Mouse (Mus musculus): Measurements from ENCODE around the gene D630036H23Rik.
"Not testable (repeated sequence)": the region's sequence is repeated elsewhere in the genome, so short reads cannot be mapped to it uniquely, and the experiment has no call there.

Gene D630036H23Rik

DNA sequence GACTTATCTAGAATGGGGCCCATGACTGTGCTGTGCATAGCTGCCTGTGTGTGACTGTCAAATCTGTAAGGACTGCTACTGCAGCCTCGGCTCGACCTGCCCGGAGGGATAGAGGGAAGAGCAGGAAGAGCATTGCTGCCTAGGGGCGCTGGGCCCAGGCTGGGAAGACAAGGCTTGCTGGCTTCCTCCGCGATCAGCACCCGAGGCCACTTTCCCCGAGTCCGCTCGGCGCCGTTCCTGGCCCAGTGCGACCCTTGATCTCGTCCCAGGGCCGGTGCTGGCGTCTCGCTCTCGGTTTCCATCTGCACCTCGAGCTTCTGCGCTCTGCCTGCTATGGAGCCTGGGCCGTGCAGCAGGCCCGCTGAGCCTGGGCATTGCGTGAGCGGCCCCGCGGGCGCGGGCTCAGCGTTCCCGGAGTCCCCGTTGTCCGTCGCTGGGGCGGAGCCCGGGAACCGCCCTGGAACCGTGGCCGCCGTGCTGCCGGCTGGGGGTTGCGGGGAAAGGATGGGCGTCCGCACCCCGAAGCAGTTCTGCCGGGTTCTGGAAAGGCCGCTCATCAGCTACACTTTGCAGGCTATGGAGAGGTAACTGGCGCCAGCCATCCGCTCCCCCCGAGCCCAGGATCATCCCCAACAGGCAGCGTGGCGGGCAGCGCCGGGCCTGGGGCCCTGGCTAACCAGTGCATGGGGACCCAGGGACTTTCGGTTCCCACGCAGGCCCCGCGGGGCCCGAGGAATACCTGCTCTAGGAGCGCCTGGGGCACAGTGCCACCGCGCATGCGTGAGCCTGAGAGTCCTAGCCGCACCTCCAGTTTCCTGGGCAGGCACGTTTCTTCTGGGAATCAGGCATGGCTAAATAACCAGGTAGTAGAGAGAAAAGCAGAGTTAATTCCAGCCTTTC is at the start of gene D630036H23Rik, which contains the start of gene Ispd:
TSS of gene D630036H23Rik (minus strand) at position 741 of the 900 bp plus-strand sequence.
TSS of gene Ispd (plus strand) at position 10 of the 900 bp plus-strand sequence.
- in situ Hi-C loops (cut with MboI; ENCODE audit: low sequenced_read_pairs) = no loop called here

DNA sequence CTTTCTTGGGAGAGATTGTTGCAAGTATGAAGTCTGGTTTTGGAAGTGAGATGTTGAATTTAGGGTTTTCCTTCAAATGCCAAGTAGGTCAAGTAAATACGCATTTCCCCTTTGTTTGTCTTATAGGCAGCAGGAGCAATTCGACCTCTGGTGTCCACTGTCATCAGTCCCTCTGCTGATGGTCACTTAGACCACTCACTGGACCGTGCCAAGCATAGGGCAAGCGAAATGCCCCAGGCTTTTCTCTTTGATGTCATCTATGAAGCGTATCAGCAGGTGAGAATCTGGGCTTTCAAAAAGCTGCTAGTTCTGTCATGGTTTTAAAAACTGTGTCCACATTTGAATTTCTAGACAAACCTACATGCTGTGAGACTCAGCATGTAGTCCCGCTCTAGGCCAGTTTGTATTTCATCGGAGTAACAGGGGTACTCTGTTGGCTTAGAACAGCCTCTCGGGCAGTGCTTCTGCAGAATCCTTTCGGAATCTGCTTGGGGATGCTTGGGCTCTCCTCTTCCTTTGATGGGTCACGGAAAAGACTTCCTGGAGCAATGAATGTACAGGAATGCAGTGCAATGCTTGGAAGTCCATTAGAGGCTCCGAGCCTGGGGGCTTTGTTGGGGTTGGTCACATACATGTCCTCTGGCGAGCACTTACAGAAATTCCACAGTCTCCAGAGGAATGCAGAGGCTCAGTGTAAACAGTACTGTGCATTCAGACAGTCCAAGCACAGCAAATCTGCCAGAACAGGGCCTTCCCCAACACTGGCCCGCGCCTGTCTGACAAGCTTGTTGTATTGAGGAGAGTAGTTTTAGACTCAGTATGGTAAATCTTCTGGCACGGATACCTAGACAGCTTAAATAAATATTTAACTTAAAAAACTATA is 44.4 kb upstream of the D630036H23Rik start:
- in situ Hi-C loops (cut with MboI; ENCODE audit: low sequenced_read_pairs) = no loop called here

DNA sequence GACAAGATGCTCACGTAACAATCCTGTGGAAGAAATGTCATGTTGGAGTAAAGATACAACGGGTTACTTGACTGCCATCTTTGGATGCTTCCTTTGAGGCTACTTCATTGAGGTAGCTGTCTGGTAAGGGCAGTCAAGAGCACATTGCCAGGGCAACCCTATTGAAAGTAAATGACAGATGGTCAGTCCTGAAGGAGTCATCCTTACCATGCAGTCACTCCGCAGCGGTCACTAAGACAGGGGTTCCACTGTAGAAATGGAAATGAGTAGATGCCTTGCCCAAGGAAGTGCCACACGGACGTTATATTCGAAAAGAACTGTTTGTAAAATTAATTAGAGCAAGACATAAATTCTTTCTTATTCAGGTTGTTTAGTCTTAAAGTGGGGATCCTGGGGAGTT is 43.3 kb upstream of the D630036H23Rik start:
- in situ Hi-C loops (cut with MboI; ENCODE audit: low sequenced_read_pairs) = no loop called here

DNA sequence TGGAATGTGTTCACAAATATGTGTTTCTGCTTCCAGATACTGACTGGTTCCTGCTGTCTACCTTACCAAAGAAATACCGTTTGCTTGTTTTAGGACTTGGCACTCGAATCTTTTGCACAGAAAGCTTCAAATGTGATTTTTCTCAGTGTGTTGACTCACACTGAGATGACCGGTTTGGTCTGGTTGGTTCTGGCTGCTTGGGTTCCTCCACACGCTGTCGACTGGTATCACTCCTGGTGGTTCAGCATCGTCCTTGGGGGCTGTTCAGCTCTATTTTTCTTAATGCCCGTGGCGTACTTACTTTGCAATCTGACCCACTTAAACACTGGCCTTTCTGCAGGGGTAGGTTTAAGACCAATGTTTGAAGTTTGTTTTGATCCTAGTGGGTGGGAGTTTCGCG is 41.7 kb upstream of the D630036H23Rik start:
- in situ Hi-C loops (cut with MboI; ENCODE audit: low sequenced_read_pairs) = no loop called here

DNA sequence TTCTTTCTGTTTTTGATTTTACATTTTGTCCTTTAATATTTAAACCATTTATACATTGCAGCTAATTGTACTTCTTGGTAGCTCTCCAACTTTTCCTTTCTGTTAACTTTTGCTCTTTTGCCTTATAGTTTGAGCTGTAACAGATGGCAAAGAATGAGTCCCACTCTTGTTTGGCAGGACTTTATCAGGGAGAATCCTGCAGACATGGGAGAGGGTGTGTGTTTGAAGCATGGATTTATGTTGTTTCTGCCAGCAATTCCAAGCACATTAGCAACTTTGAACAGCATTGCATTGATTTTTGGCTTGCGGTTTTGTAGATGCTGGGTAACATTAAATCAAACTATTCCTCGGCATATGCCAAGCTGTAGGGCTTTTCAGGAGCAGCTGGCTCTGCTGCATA is 13.1 kb upstream of the D630036H23Rik start:
- in situ Hi-C loops (cut with MboI; ENCODE audit: low sequenced_read_pairs) = no loop called here

DNA sequence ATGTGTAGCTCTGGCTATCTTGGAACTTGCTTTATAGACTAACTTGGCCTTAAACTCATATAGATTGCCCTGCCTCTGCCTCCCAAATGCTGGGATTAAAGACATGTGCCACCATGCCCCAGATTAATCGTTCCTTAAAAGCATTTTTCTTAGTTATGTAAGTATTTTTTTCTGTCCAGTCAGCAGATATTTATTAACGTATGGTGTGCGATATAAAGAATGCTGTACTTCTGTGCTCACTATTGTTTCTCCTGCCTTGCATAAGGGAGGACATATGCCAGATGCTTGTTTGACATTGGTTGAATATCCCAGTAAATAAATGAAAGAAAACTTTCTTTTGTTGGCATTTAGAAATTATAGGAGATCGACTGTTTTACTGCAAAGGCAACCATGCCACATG is 5.0 kb upstream of the D630036H23Rik start:
- in situ Hi-C loops (cut with MboI; ENCODE audit: low sequenced_read_pairs) = no loop called here

DNA sequence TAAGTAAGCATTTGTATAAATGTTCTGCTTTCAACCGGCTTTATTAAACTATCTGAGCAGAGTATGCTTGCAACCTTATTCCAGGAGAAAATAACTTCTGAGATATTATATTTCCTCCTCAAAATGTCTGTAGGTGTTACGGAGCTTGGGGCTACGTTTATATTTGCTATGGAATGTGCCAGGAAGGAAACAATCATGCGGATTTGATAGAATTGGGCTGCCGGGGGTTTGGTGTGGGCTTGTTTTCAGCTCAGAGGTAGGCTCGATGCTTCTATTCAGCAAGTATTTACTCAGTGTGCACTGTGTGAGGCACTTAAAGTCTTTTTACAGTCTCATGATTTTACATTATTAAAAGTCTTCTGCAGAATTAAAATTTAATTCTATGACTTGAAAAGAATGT is 3.4 kb upstream of the D630036H23Rik start:
- in situ Hi-C loops (cut with MboI; ENCODE audit: low sequenced_read_pairs) = no loop called here

DNA sequence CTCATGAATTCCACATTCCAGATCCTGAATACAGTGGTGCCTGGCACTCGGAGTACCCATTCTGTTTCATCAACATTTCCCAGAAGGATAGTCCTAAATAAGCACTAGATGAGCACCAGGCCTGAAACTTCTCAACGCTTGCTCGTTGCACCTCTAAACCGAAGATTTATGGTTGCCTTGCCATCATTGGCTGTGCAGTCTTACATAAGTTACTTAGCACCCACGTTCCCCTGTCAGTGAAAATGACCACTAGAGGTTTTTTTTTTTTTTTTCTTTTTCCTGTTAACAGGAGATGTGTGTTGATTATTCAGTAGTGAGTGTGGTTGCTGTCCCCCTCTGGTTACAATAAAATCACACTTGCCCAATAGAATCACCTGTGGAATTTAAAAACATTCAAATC is 1.2 kb downstream of the D630036H23Rik start:
- in situ Hi-C loops (cut with MboI; ENCODE audit: low sequenced_read_pairs) = no loop called here

DNA sequence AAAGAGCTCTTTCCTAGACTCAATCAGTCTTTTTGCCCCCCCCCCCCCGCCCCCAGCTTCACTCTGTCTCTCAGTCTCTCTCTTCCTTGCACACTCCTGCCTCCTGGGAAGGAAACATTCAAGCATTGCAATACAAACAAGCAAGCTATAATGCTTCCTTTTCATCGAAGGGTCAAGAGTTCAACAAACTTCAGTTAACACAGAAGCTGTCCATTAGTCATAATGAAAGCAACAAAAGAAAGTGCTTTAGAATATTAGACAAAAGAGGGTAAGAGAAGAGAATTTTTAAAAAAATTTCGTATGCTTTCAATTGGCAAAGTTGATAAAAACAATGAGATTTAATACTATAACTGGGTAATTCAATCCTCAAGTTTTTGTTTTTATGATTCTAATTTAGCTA is 1.7 kb downstream of the D630036H23Rik start:
- in situ Hi-C loops (cut with MboI; ENCODE audit: low sequenced_read_pairs) = no loop called here

DNA sequence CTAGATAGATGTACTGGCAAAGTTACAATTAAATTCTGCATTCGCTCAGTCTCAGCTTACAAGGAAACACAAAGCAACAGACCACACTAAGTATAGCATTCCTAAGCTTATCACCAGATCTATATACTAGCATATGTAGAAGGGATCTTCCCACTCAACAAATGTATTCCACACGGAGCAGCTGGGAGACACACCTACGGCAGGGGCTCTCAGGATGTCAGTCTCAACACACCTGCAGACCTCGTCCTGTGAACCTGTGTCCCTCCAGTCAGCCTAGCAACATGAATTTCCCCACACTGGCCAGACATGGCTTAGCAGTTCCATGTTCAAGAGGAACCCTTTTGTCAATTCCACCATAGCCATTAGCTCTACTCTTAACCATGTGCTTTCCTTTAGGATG is 5.6 kb downstream of the D630036H23Rik start:
- in situ Hi-C loops (cut with MboI; ENCODE audit: low sequenced_read_pairs) = not testable (repeated sequence)

DNA sequence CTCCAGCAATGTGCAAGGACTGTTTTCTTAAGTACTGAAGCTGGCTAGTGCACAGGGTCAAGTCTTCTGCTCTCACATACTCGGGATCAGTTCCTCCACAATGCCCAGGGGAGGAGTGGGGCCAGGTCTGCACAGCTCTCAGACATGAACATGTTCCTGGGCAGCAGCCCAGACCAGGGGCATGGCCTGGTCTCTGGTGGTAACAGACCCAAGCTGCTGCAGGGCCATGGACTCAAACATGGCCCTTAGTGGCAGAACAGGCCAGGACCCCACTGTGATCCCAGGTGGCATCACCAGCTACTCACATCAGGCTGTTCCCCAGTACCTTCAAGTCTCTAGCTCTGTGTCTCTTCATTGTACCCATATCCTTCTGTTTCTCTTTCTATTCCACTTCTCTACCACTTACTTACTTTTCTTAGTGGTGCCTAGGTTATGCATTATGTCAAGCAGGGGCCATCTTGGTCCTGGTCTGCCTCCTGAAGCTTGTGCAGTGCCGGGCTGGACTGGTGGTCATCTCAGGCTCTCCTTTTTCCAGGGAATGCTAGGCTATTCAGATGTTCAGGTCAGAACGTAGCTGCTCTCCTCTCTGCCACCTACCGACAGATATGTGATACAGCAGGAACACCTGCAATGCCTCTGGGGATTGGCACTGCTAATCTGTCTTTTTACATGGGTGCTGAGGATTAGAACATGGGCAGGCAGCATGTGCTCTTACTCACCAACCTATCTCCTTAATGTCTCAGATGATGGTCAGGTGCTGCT is 8.6 kb downstream of the D630036H23Rik start:
- in situ Hi-C loops (cut with MboI; ENCODE audit: low sequenced_read_pairs) = no loop called here

DNA sequence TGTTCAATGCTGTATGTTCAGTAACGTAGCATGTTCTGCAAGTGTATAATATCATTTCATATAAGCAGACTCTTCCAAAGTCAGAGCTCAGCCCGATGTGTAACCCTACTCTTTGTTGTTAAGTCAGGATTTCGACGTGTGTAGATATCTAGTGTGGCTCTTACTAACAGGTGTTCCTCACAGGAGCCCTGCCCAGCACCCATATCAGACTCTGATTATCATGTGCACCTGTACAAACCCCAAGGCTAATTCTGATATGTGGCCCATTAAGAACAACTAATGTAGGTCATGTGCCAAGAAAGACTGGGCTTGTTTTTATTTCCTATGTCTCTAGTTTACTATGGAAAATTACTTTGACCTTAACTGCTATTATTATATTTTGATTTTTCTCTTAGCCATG is 18.0 kb downstream of the D630036H23Rik start:
- in situ Hi-C loops (cut with MboI; ENCODE audit: low sequenced_read_pairs) = no loop called here

DNA sequence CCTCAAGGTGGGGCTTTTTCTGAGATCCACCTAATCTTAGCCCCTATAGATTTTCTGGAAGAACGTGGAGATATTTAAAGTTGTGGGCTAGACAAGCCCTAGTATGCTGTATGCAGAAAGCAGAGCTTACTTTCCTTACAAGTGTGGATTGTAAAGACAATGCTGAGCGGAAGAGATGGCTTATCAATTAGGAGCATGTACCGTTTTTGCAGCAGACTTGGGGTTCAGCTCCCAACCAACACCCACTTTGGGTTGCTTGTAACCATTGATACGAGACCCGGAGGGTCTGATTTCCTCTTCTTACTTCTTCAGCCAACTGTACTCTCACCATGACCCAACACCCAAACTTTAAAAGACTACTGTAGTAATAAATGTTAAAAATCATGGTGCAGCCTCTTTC is 21.3 kb downstream of the D630036H23Rik start:
- in situ Hi-C loops (cut with MboI; ENCODE audit: low sequenced_read_pairs) = no loop called here

DNA sequence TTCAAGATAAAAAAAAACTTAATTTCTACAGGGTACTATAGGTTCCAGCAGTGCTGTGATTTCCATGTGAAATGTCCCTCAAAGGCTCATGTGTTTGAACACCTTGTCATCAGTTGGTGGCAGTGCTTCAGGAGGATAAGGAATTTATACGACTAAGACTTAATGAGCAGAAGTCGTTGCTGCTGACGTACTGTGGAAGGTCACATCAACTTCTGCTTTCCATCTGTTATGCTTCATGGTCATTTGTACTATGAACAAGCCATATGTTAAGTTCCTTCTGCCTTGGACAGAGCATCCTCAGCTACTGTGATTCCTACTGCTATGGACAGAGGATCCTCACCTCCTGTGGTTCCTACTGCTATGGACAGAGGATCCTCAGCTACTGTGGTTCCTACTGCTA is 21.9 kb downstream of the D630036H23Rik start:
- in situ Hi-C loops (cut with MboI; ENCODE audit: low sequenced_read_pairs) = no loop called here

DNA sequence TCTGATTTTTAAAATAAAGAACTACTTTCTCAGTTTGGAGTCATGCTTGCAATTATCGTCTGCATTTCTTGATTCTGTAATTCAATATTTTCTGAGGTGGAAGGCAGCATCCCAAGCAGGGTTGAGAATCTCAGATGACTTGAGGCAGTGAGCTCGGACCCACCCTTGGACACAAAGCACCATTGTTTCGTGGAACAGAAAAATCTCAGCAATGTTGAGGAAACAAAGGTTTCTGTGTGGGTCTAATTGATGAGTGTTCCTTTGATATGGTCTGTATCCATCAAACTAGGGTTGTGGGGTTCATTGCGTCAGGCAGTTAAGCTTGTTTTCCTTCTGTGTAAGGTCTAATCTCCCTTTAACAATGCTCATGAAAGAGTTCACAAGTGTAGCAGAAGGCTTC is 37.9 kb downstream of the D630036H23Rik start:
- in situ Hi-C loops (cut with MboI; ENCODE audit: low sequenced_read_pairs) = no loop called here

DNA sequence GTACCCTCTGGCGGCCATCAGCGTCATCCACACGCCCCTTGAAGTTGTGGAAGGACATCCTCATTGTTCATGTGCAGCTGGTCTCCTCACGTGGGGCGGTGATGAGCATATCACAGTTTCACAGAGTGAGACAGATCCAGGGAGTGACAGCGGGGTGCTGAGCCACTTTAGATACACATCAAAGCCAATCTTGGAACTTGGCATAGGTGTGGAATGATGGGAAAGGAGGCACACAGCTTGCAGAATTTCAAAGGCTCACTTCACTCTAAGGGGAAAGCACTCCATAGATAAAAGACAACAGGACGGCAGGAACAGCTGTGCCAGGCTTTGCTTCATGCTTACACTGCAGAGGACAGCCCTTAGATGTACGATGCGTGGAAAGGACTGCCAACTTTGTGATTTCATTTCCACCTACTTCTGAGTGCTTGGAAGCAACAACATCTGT is 48.1 kb downstream of the D630036H23Rik start:
- in situ Hi-C loops (cut with MboI; ENCODE audit: low sequenced_read_pairs) = no loop called here

DNA sequence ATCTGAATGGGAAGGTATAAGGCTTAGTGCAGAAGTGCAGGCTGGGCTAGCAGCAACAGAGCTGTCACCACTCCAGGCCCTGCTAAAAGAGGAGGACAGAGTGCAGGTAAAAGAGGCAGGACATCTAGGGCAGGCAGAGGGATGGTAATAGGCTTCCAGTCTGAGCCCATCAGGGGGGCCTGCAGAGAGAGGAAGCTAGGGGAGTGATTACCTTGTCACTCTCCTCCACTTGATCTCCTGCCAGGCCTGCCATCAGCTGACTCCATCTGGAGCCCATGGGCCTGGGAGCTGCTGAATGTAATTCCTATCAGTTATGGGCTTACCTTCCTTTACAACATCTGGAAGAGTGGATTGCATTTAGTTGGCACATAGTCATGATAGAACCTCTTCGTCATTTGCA is 49.3 kb downstream of the D630036H23Rik start:
- in situ Hi-C loops (cut with MboI; ENCODE audit: low sequenced_read_pairs) = no loop called here

Data from CH12F3 (cell line).